Mouse (Mus musculus) forebrain, embryonic 15.5 days (tissue): ENCODE measurements around the gene Obscn. TPM values are rescaled to one million over a fixed set of nuclear protein-coding genes. Genes with fewer than 3 reads are reported as not detected.
"Not testable (repeated sequence)": the region's sequence is repeated elsewhere in the genome, so short reads cannot be mapped to it uniquely, and the experiment has no call there.

Source experiments
- ATAC-seq: fragments of 200-750 bp; cut with Nextera tagmentation; replicated peaks from 2 replicates; pipeline ENCODE4 v1.8.0; 2017; ENCODE audit warnings: mild to moderate bottlenecking, moderate TSS enrichment, moderate library complexity
- H3K27ac ChIP-seq: fragments of 300-500 bp; sonication (generic); replicated peaks from 2 replicates; pipeline ENCODE4 v1.5.1; 2015; ENCODE audit warnings: mild to moderate bottlenecking, inconsistent platforms
- H3K27me3 ChIP-seq: fragments of 300-500 bp; sonication (generic); 2 replicates; pipeline ENCODE4 v1.6.1; 2015; ENCODE audit warnings: inconsistent platforms
- H3K36me3 ChIP-seq: fragments of 300-500 bp; sonication (generic); 2 replicates; pipeline ENCODE4 v1.6.1; 2015; ENCODE audit warnings: mild to moderate bottlenecking, inconsistent platforms
- H3K4me1 ChIP-seq: fragments of 300-500 bp; sonication (generic); 2 replicates; pipeline ENCODE4 v1.6.1; 2015; ENCODE audit warnings: inconsistent platforms
- H3K4me2 ChIP-seq: fragments of 300-500 bp; sonication (generic); replicated peaks from 2 replicates; pipeline ENCODE4 v1.6.1; 2015; ENCODE audit warnings: mild to moderate bottlenecking, inconsistent platforms
- H3K4me3 ChIP-seq: fragments of 300-500 bp; sonication (generic); 2 replicates; pipeline ENCODE4 v1.5.1; 2015; ENCODE audit warnings: mild to moderate bottlenecking, inconsistent platforms
- H3K9ac ChIP-seq: fragments of 300-500 bp; sonication (generic); replicated peaks from 2 replicates; pipeline ENCODE4 v1.6.1; 2015; ENCODE audit warnings: mild to moderate bottlenecking, inconsistent platforms
- H3K9me3 ChIP-seq: fragments of 300-500 bp; sonication (generic); 2 replicates; pipeline ENCODE4 v1.6.1; 2016; ENCODE audit warnings: inconsistent platforms
- WGBS: fragments of 180-500 bp; shearing (Covaris S2); methylation state at CpG from one replicate; pipeline ENCODE4 v1.1.7; 2015; ENCODE audit warnings: mixed read lengths; 5-methylcytosine and 5-hydroxymethylcytosine counted together
- polyA plus RNA-seq: library from polyadenylated mRNA; unstranded; fragments of >200 nt; fragmentation: Nextera tagmentation; extraction: Ambion mirVana; gene quantifications from 2 replicates; pipeline ENCODE4 v1.2.1, GENCODE M21; 2015

The Obscn gene
- polyA plus RNA-seq, 1 experiment from 2014 or later: 0.19 TPM

- ATAC-seq: peak; percentile 87
- Histone ChIP-seq H3K36me3 (no peaks in the 10 kb centered on the region), H3K4me1 (peaks cover 62% of the 10 kb centered on the region), H3K9ac (peak within 1 kb of the TSS; percentile 100), H3K4me3 (peak within 1 kb of the TSS; percentile 99), H3K27ac (peak within 1 kb of the TSS; percentile 98), H3K9me3 (no peaks in the 10 kb centered on the region), H3K27me3 (no peaks in the 10 kb centered on the region), H3K4me2 (peak within 1 kb of the TSS; percentile 79)
- under 1% methylated on average over 49 of the region's 49 CpGs for WGBS
These were observed 181.6 kb downstream of the Obscn start, which contains the start of the genes Hist3h2a and Trim17 for GRCm38 (mm10) chr11:58954420-58955142. Gene Hist3h2a, plus strand, starts transcription at chr11:58954685. Gene Trim17, plus strand, starts transcription at chr11:58954685.

- H3K9me3 ChIP-seq, H3K36me3 ChIP-seq, H3K27me3 ChIP-seq: not testable (repeated sequence)
- Histone ChIP-seq H3K4me3 (peak overlapping the region; percentile 99), H3K27ac (peak overlapping the region; percentile 98), H3K4me2 (peak overlapping the region; percentile 56), H3K4me1 (peaks cover 57% of the 10 kb centered on the region), H3K9ac (peak overlapping the region; percentile 71)
- peak; percentile 31; the same call in 1 of the 2 replicates for ATAC-seq
- under 1% methylated on average over 17 of the region's 17 CpGs for WGBS
These were observed 182.1 kb downstream of the Obscn start for GRCm38 (mm10) chr11:58954170-58954419.

- H3K4me3 ChIP-seq: peak overlapping the region; percentile 99
- H3K4me2 ChIP-seq: peak overlapping the region; percentile 56
- H3K9ac ChIP-seq: peak overlapping the region; percentile 71
- H3K27me3 ChIP-seq: no peaks in the 10 kb centered on the region
- 1% methylated on average over 33 of the region's 33 CpGs for WGBS
- H3K4me1 ChIP-seq: peaks cover 52% of the 10 kb centered on the region
- no peaks in the 10 kb centered on the region for H3K36me3 ChIP-seq
- H3K9me3 ChIP-seq: no peaks in the 10 kb centered on the region
- ATAC-seq: peak; percentile 31
- H3K27ac ChIP-seq: peak overlapping the region; percentile 98
These were observed 182.6 kb downstream of the Obscn start for GRCm38 (mm10) chr11:58953351-58954169.

GRCm38 (mm10) chr11:58951210-58951609 lies 185.0 kb downstream of the Obscn start:
- Histone ChIP-seq H3K4me1 (peaks cover 34% of the 10 kb centered on the region), H3K4me3 (peak overlapping the region; percentile 69; the same call in 1 of the 2 replicates), H3K9ac (peak overlapping the region; percentile 93; the same call in 1 of the 2 replicates), H3K36me3 (no peaks in the 10 kb centered on the region), H3K27ac (peak overlapping the region; percentile 100), H3K27me3 (no peaks in the 10 kb centered on the region), H3K9me3 (no peaks in the 10 kb centered on the region), H3K4me2 (peak overlapping the region; percentile 71)
- 50% methylated on average over 5 of the region's 5 CpGs for WGBS
- ATAC-seq: no peak

GRCm38 (mm10) chr11:58949480-58950431 lies 186.4 kb downstream of the Obscn start:
- peak; percentile 60 for ATAC-seq
- Histone ChIP-seq H3K4me3 (peak overlapping the region; percentile 69), H3K9me3 (no peaks in the 10 kb centered on the region), H3K27ac (peak overlapping the region; percentile 100), H3K9ac (peak overlapping the region; percentile 93), H3K36me3 (no peaks in the 10 kb centered on the region), H3K4me1 (peaks cover 32% of the 10 kb centered on the region), H3K27me3 (no peaks in the 10 kb centered on the region), H3K4me2 (peak overlapping the region; percentile 71)
- WGBS: under 1% methylated on average over 20 of the region's 20 CpGs

GRCm38 (mm10) chr11:58948542-58949479 lies 187.4 kb downstream of the Obscn start, which contains the start of gene Hist3h2ba:
Gene Hist3h2ba, plus strand, starts transcription at chr11:58948920.
- peak within 1 kb of the TSS; percentile 69 for H3K4me3 ChIP-seq
- no peaks in the 10 kb centered on the region for H3K36me3 ChIP-seq
- H3K4me2 ChIP-seq: peak within 1 kb of the TSS; percentile 71
- ATAC-seq: peak; percentile 92
- H3K4me1 ChIP-seq: peaks cover 32% of the 10 kb centered on the region
- peak within 1 kb of the TSS; percentile 93 for H3K9ac ChIP-seq
- no peaks in the 10 kb centered on the region for H3K9me3 ChIP-seq
- no peaks in the 10 kb centered on the region for H3K27me3 ChIP-seq
- H3K27ac ChIP-seq: peak within 1 kb of the TSS; percentile 100
- under 1% methylated on average over 48 of the region's 48 CpGs for WGBS

GRCm38 (mm10) chr11:58947798-58948528 lies 188.2 kb downstream of the Obscn start:
- peaks cover 29% of the 10 kb centered on the region for H3K4me1 ChIP-seq
- H3K27ac ChIP-seq: peak overlapping the region; percentile 100
- H3K4me3 ChIP-seq: peak overlapping the region; percentile 69
- H3K27me3 ChIP-seq: no peaks in the 10 kb centered on the region
- H3K4me2 ChIP-seq: peak overlapping the region; percentile 71
- 4% methylated on average over 23 of the region's 23 CpGs for WGBS
- ATAC-seq: peak; percentile 64
- H3K9ac ChIP-seq: peak overlapping the region; percentile 93
- no peaks in the 10 kb centered on the region for H3K9me3 ChIP-seq
- H3K36me3 ChIP-seq: no peaks in the 10 kb centered on the region

- WGBS: 74% methylated on average over 3 of the region's 3 CpGs
- H3K4me3 ChIP-seq: peak overlapping the region; percentile 69
- no peaks in the 10 kb centered on the region for H3K36me3 ChIP-seq
- H3K9me3 ChIP-seq: no peaks in the 10 kb centered on the region
- ATAC-seq: no peak
- H3K4me2 ChIP-seq: peak overlapping the region; percentile 71
- H3K9ac ChIP-seq: peak overlapping the region; percentile 93
- H3K27me3 ChIP-seq: no peaks in the 10 kb centered on the region
- H3K27ac ChIP-seq: peak overlapping the region; percentile 100
- peaks cover 26% of the 10 kb centered on the region for H3K4me1 ChIP-seq
These were observed 188.9 kb downstream of the Obscn start for GRCm38 (mm10) chr11:58947306-58947705.
